Mouse (Mus musculus) forebrain, embryonic 12.5 days (tissue): ENCODE measurements at regions not wholly inside any gene's neighbourhood (a gene's known extent, or its start where the extent isn't known, plus 50 kb on each side); places are given as distances from the start of the nearest gene placed in this dataset.

Source experiments
- ATAC-seq: fragments of 200-750 bp; cut with Nextera tagmentation; 2 replicates; pipeline ENCODE4 v1.8.0; 2017; ENCODE audit warnings: moderate TSS enrichment; ENCODE audit not compliant: low FRiP score
- H3K27ac ChIP-seq: fragments of 300-500 bp; sonication (generic); 2 replicates; pipeline ENCODE4 v1.5.1; 2016; ENCODE audit warnings: mild to moderate bottlenecking
- H3K27me3 ChIP-seq: fragments of 300-500 bp; sonication (generic); 2 replicates; pipeline ENCODE4 v1.6.1; 2016; ENCODE audit warnings: mild to moderate bottlenecking
- H3K36me3 ChIP-seq: fragments of 300-500 bp; sonication (generic); replicated peaks from 2 replicates; pipeline ENCODE4 v1.6.1; 2016; ENCODE audit warnings: mild to moderate bottlenecking
- H3K4me1 ChIP-seq: fragments of 300-500 bp; sonication (generic); 2 replicates; pipeline ENCODE4 v1.6.1; 2016
- H3K4me2 ChIP-seq: fragments of 300-500 bp; sonication (generic); 2 replicates; pipeline ENCODE4 v1.6.1; 2016; ENCODE audit warnings: mild to moderate bottlenecking, moderate library complexity
- H3K4me3 ChIP-seq: fragments of 300-500 bp; sonication (generic); replicated peaks from 2 replicates; pipeline ENCODE4 v1.5.1; 2016; ENCODE audit warnings: mild to moderate bottlenecking
- H3K9ac ChIP-seq: fragments of 300-500 bp; sonication (generic); 2 replicates; pipeline ENCODE4 v1.6.1; 2016; ENCODE audit warnings: mild to moderate bottlenecking
- H3K9me3 ChIP-seq: fragments of 300-500 bp; sonication (generic); 2 replicates; pipeline ENCODE4 v1.6.1; 2016
- WGBS: fragments of 180-500 bp; shearing (Covaris S2); methylation state at CpG from one replicate; pipeline ENCODE4 v1.1.7; 2016; 5-methylcytosine and 5-hydroxymethylcytosine counted together

- Histone ChIP-seq H3K27me3 (no peaks in the 10 kb centered on the region), H3K4me3 (no peak overlapping the region), H3K9ac (no peak overlapping the region), H3K4me2 (no peak overlapping the region), H3K27ac (no peak overlapping the region), H3K36me3 (no peaks in the 10 kb centered on the region), H3K9me3 (no peaks in the 10 kb centered on the region), H3K4me1 (no peaks in the 10 kb centered on the region)
- no peak for ATAC-seq
- WGBS, result 94% methylated on average over 5 of the region's 5 CpGs
Observed at GRCm38 (mm10) chr11:6966968-6967367, 96.3 kb upstream of the Adcy1 start.

- WGBS, result 42% methylated on average over 2 of the region's 2 CpGs
Observed at GRCm38 (mm10) chr11:6964524-6964923, 98.8 kb upstream of the Adcy1 start.

GRCm38 (mm10) chr11:6963600-6963999 lies 99.7 kb upstream of the Adcy1 start:
- no peak for ATAC-seq
- WGBS, result 87% methylated on average over 3 of the region's 3 CpGs

More at GRCm38 (mm10) chr11:6964524-6964923, 98.8 kb upstream of the Adcy1 start:
- no peaks in the 10 kb centered on the region for H3K27me3 ChIP-seq
- H3K4me3 ChIP-seq, result no peak overlapping the region
- no peaks in the 10 kb centered on the region for H3K9me3 ChIP-seq
- no peak for ATAC-seq
- no peak overlapping the region for H3K9ac ChIP-seq
- H3K27ac ChIP-seq, result no peak overlapping the region
- no peaks in the 10 kb centered on the region for H3K4me1 ChIP-seq
- no peak overlapping the region for H3K4me2 ChIP-seq
- no peaks in the 10 kb centered on the region for H3K36me3 ChIP-seq

GRCm38 (mm10) chr11:6962786-6963575 lies 100.3 kb upstream of the Adcy1 start:
- Histone ChIP-seq H3K27me3 (no peaks in the 10 kb centered on the region), H3K27ac (no peak overlapping the region), H3K9me3 (0 out of 2 replicates have a peak, but pooled peaks cover 3% of the 10 kb centered on the region), H3K4me3 (no peak overlapping the region), H3K4me2 (no peak overlapping the region), H3K9ac (no peak overlapping the region), H3K36me3 (no peaks in the 10 kb centered on the region), H3K4me1 (no peaks in the 10 kb centered on the region)
- ATAC-seq, result no peak
- WGBS, result 84% methylated on average over 1 of the region's 1 CpGs

More at GRCm38 (mm10) chr11:6963600-6963999, 99.7 kb upstream of the Adcy1 start:
- no peak overlapping the region for H3K27ac ChIP-seq
- H3K27me3 ChIP-seq, result no peaks in the 10 kb centered on the region
- H3K9me3 ChIP-seq, result no peaks in the 10 kb centered on the region
- H3K4me2 ChIP-seq, result no peak overlapping the region
- H3K36me3 ChIP-seq, result no peaks in the 10 kb centered on the region
- H3K9ac ChIP-seq, result no peak overlapping the region
- H3K4me3 ChIP-seq, result no peak overlapping the region
- no peaks in the 10 kb centered on the region for H3K4me1 ChIP-seq

- no peaks in the 10 kb centered on the region for H3K36me3 ChIP-seq
- H3K4me3 ChIP-seq, result no peak overlapping the region
- no peak overlapping the region for H3K9ac ChIP-seq
- ATAC-seq, result no peak
- no peaks in the 10 kb centered on the region for H3K27me3 ChIP-seq
- H3K27ac ChIP-seq, result no peak overlapping the region
- H3K9me3 ChIP-seq, result 0 out of 2 replicates have a peak, but pooled peaks cover 3% of the 10 kb centered on the region
- H3K4me1 ChIP-seq, result no peaks in the 10 kb centered on the region
- no peak overlapping the region for H3K4me2 ChIP-seq
Observed at GRCm38 (mm10) chr11:6962322-6962721, 101.0 kb upstream of the Adcy1 start.

- no peak for ATAC-seq
- 85% methylated on average over 1 of the region's 1 CpGs for WGBS
- Histone ChIP-seq H3K4me1 (no peaks in the 10 kb centered on the region), H3K4me2 (no peak overlapping the region), H3K9me3 (no peaks in the 10 kb centered on the region), H3K27me3 (no peaks in the 10 kb centered on the region), H3K9ac (no peak overlapping the region), H3K4me3 (no peak overlapping the region), H3K36me3 (no peaks in the 10 kb centered on the region), H3K27ac (no peak overlapping the region)
Observed at GRCm38 (mm10) chr11:6952787-6953186, 110.5 kb upstream of the Adcy1 start.

- H3K36me3 ChIP-seq, result no peaks in the 10 kb centered on the region
- H3K4me1 ChIP-seq, result no peaks in the 10 kb centered on the region
- ATAC-seq, result no peak
- no peak overlapping the region for H3K4me3 ChIP-seq
- H3K9ac ChIP-seq, result no peak overlapping the region
- no peak overlapping the region for H3K4me2 ChIP-seq
- no peak overlapping the region for H3K27ac ChIP-seq
- H3K27me3 ChIP-seq, result no peaks in the 10 kb centered on the region
- H3K9me3 ChIP-seq, result no peaks in the 10 kb centered on the region
Observed at GRCm38 (mm10) chr11:6951361-6951760, 111.9 kb upstream of the Adcy1 start.

- Histone ChIP-seq H3K4me3 (no peak overlapping the region), H3K9ac (no peak overlapping the region), H3K4me1 (no peaks in the 10 kb centered on the region), H3K36me3 (no peaks in the 10 kb centered on the region), H3K27me3 (no peaks in the 10 kb centered on the region), H3K4me2 (no peak overlapping the region), H3K27ac (no peak overlapping the region), H3K9me3 (no peaks in the 10 kb centered on the region)
- 93% methylated on average over 2 of the region's 2 CpGs for WGBS
- ATAC-seq, result no peak
Observed at GRCm38 (mm10) chr11:6949051-6949450, 111.6 kb upstream of the Gm11983 start.

- WGBS, result 89% methylated on average over 1 of the region's 1 CpGs
- Histone ChIP-seq H3K36me3 (no peaks in the 10 kb centered on the region), H3K27ac (no peak overlapping the region), H3K4me1 (no peaks in the 10 kb centered on the region), H3K9me3 (no peaks in the 10 kb centered on the region), H3K27me3 (no peaks in the 10 kb centered on the region), H3K4me2 (no peak overlapping the region), H3K4me3 (no peak overlapping the region), H3K9ac (no peak overlapping the region)
- no peak for ATAC-seq
Observed at GRCm38 (mm10) chr11:6934157-6934556, 96.7 kb upstream of the Gm11983 start.

GRCm38 (mm10) chr11:6926036-6926435 lies 88.6 kb upstream of the Gm11983 start:
- Histone ChIP-seq H3K4me2 (no peak overlapping the region), H3K4me3 (no peak overlapping the region), H3K27me3 (no peaks in the 10 kb centered on the region), H3K4me1 (peaks cover 12% of the 10 kb centered on the region; the same call in 1 of the 2 replicates), H3K27ac (no peak overlapping the region), H3K9ac (no peak overlapping the region), H3K36me3 (no peaks in the 10 kb centered on the region), H3K9me3 (no peaks in the 10 kb centered on the region)
- 81% methylated on average over 8 of the region's 8 CpGs for WGBS
- no peak for ATAC-seq

GRCm38 (mm10) chr11:6924476-6924875 lies 87.0 kb upstream of the Gm11983 start:
- 32% methylated on average over 6 of the region's 6 CpGs for WGBS
- no peak overlapping the region for H3K4me2 ChIP-seq
- peaks cover 12% of the 10 kb centered on the region; the same call in 1 of the 2 replicates for H3K4me1 ChIP-seq
- H3K9ac ChIP-seq, result no peak overlapping the region
- H3K27me3 ChIP-seq, result no peaks in the 10 kb centered on the region
- no peak for ATAC-seq
- H3K4me3 ChIP-seq, result no peak overlapping the region
- H3K9me3 ChIP-seq, result no peaks in the 10 kb centered on the region
- H3K36me3 ChIP-seq, result no peaks in the 10 kb centered on the region
- no peak overlapping the region for H3K27ac ChIP-seq

GRCm38 (mm10) chr11:6923917-6924316 lies 86.5 kb upstream of the Gm11983 start:
- Histone ChIP-seq H3K4me1 (peaks cover 12% of the 10 kb centered on the region; the same call in 1 of the 2 replicates), H3K9me3 (no peaks in the 10 kb centered on the region), H3K27ac (no peak overlapping the region), H3K4me3 (no peak overlapping the region), H3K9ac (no peak overlapping the region), H3K27me3 (no peaks in the 10 kb centered on the region), H3K36me3 (no peaks in the 10 kb centered on the region), H3K4me2 (no peak overlapping the region)
- ATAC-seq, result no peak
- 13% methylated on average over 6 of the region's 6 CpGs for WGBS

- Histone ChIP-seq H3K36me3 (no peaks in the 10 kb centered on the region), H3K27ac (no peak overlapping the region), H3K9ac (no peak overlapping the region), H3K9me3 (0 out of 2 replicates have a peak, but pooled peaks cover 3% of the 10 kb centered on the region), H3K27me3 (no peaks in the 10 kb centered on the region), H3K4me3 (no peak overlapping the region), H3K4me1 (0 out of 2 replicates have a peak, but pooled peaks cover 1% of the 10 kb centered on the region), H3K4me2 (no peak overlapping the region)
- no peak for ATAC-seq
- 97% methylated on average over 1 of the region's 1 CpGs for WGBS
Observed at GRCm38 (mm10) chr11:6918546-6918945, 81.1 kb upstream of the Gm11983 start.
